Mouse (Mus musculus): ENCODE data around the gene Sae1.
A peak's percentile ranks its signal among the peaks of the same experiment; 100 is the strongest.

Sae1 gene

GRCm38 (mm10) chr7:16387160-16388041 is at the start of gene Sae1:
Gene Sae1 (minus strand): TSS chr7:16387806.
- peak; percentile 92 for DNase-seq (ENCODE audit: low spot score)

DNA sequence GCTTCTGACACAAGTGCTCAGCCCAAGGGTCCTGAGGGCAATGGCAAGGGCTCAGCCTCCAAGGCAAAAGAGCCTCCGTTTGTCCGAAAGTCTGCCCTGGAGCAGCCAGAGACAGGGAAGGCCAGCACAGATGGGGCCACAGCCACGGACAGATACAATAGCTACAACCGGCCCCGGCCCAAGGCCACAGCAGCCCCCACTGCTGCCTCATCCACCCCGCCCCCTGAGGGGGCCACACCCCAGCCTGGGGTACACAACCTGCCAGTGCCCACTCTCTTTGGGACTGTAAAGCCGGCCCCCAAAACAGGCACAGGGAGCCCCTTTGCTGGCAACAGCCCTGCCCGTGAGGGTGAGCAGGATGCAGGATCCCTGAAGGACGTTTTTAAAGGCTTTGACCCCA is 47.5 kb upstream of the Sae1 start:
- DNase-seq (ENCODE audit: low spot score): no peak

DNA sequence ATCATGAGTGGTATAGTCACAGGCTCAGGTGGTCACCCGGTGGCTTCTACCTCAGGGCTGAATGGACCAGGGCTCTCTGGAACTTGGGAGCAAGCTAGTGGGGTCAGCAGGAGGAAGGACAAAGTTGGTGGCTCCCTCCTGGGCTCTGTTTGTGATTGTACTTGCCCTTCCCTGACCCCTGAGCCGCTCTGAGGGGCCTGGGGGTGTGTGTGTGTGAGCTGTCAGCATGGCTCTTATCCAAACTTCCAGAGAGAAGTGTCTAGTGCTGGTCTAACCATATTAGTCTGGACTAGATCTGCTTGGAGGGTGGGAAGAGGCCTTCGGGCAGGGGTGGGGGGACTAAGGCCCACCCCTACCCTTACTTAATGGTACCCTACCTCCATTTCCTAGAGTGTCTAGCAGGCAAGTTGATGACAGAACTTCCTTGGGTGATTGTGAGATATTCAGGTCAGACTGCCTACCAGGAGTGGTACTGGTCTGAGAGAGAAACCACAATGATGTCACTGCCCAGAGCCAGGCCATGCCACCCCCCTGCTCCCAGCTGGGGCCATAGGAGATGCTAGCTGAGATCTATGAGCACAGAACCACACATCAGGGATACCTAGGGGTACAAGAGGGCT is 45.9 kb upstream of the Sae1 start:
- no peak for DNase-seq (ENCODE audit: low spot score)

DNA sequence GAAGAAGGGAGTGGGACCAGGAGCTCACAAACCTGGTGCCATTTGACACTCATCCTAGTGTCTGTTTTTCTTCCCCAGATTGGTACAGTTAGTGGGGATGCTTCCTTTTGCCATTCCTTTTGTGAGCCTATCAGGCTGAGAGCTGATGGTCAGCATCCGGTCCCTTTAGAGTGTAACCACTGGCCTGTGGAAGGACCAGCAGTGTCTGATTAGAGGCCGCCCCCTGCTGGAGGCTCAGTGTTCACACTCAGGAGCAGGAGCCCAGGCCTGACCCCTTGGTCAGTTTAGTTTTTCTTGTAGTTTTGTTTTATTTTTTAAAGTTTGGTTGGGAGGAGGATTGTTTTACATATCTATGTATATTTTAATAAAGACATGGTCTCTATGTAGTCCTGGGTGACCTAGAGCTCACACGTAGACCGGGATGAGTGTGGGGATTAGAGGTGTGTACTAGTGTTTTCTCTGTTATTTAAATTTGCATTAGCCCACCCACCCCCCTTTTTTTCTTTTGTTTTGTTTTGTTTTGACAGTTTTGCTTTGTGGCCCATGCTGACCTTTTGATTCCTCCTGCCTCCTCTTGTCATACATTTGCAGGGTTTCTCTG is 38.6 kb upstream of the Sae1 start:
- DNase-seq (ENCODE audit: low spot score): no peak

GRCm38 (mm10) chr7:16425721-16426120 is 38.1 kb upstream of the Sae1 start:
- DNase-seq (ENCODE audit: low spot score): no peak

DNA sequence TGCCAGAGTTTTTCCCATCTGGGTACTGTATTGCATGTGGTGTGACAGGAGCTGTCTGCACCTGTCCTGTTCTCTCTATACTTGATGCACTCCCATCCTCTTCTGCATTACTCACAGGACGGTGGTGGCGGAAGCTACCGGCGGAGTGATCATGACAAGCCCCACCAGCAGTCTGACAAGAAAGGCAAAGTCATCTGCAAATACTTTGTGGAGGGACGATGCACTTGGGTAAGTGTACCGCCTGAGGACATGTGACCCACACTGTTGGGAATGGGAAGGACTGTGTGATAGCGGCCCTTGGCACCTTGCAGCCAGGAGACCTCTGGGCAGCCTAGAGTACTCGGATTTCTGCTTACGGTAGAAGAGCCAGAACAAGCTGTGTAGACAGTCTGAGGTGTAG is 36.1 kb upstream of the Sae1 start:
- no peak for DNase-seq (ENCODE audit: low spot score)

- no peak for DNase-seq (ENCODE audit: low spot score)
Measured at GRCm38 (mm10) chr7:16422222-16422856, 34.7 kb upstream of the Sae1 start.

DNA sequence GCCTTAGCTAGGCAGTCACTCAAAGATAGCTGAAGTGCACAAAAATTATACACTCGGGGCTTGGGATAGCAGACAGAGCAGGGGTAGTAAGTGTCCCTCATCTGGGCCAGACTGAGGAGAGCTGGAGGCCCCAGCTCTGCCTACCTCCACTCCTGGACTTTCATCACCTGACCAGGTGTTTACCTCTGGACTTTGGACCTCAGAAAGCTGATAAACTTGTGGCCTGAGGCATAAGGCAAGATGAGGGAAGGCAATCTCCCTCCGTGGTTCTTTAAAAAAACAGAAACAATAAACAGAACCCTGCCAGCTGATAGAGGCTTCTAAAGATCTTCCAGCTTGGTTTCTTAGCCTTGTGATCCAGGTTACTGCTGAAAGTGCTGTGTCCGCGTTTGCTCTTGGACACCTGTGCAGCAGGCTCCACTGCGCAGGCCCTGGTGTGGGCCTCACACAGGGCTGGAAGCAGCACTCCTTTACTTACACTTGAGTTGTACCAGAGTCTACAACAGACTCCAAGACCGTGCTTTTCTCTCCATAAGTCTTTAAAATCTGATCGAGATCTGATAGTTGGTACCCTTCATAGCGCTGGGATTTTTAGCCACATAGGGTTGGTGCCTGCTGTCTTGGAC is 33.0 kb upstream of the Sae1 start:
- no peak for DNase-seq (ENCODE audit: low spot score)

DNA sequence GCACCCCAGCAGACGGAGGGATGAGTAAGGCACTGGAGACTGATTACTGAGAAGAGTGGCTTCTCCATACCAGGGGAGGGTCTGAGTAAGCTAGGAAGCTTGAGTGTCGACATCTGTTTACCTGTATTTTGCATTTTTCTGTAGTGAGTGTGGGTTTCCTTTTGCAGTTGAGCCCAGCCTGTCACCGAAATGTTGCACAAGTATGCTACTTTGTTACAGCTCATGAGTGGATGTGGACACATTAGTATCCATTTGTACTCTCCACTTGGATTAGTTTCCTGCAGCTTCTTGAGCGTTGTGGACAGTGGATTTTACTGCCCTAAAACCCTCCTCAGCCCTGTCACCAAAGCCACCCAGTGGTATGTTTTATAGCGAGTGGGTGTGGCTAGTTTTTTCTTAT is 31.1 kb upstream of the Sae1 start:
- no peak for DNase-seq (ENCODE audit: low spot score)

GRCm38 (mm10) chr7:16417141-16417771 is 29.6 kb upstream of the Sae1 start:
- no peak for DNase-seq (ENCODE audit: low spot score)

DNA sequence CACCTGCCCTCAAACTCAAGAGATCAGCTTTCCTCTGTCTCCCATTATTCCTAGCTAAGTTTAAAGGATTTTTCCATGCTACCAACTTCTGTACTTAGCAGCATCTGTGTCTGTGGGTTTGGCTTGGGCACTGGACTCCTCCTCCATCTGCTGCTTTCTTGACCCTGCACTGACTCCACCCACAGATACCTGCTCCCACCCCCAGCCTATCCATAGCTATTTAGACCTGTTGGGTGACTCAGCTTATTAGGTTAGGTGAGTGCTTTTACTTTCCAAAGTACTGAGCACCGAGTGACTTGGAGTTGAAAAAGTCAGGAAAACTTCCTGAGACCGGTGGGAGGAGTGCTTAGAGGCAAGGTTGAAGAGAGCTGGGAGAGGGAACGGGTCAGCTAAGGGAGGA is 27.8 kb upstream of the Sae1 start:
- DNase-seq (ENCODE audit: low spot score): no peak

DNA sequence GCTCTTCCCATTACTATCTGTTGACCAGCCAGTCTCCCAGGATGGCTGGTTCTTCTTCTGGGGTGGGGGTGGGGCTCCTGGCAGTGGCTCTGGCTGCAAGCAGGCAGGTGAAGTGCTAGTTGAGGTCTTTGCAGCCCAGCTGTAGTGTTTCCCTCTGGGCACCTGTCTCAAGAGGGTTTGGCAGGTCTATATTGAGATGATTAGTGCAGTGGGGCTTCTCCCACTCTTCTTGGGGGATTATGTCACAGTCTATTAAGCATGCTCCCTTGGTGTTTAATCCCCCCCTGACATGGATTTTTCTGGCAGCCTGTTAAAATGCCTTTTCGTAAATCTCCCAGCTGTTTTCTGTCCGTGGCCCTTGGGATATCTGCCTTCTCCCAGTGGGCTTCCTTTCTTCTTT is 25.3 kb upstream of the Sae1 start:
- DNase-seq (ENCODE audit: low spot score): no peak

DNA sequence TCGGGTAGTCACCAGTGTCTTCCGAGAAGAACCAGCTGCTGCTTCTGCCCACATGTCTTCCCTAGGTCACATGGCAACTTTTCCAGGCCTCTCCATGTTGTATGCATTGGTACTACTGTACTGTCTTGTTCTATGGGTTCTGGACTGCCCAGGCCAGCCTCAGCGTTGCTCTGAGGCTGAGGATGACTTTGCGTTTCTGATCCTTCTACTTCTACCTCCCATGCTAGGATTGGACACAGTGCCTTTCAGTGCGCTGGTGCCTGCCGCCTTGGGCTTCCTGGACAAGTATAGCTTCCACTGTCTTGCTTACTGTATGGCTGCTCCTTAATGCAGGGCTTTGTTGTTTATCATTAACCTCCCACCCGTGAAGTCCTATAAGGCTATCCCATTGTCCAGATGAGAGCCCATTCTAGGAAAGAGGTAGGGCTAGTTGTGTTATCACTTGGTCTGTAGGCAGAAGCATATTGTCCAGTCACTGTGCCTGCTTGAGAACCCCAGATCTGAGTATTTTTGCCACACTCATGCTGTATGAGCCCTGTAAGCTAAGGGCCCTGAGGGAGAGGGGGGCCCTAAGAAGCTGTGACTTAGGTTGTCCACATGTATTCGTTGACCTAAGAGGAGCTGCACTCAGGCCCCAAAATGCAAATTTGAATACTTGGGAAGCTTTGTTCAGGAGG is 24.8 kb upstream of the Sae1 start:
- DNase-seq (ENCODE audit: low spot score): no peak

DNA sequence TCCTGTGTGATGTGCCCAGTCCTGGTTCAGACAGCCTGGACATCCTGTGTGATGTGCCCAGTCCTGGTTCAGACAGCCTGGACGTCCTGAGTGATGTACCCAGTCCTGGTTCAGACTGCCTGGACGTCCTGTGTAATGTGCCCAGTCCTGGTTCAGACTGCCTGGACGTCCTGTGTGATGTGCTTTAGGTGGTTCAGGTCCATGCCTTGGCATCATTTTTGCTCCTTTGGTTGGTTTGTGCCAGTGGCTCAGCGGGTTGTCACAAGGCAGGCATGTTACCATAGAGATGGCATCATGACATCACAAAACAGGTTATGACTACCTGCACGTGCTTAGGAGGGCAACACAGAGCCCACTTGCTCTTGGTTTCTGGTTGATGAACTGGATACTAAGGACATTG is 23.5 kb upstream of the Sae1 start:
- DNase-seq (ENCODE audit: low spot score): no peak

DNA sequence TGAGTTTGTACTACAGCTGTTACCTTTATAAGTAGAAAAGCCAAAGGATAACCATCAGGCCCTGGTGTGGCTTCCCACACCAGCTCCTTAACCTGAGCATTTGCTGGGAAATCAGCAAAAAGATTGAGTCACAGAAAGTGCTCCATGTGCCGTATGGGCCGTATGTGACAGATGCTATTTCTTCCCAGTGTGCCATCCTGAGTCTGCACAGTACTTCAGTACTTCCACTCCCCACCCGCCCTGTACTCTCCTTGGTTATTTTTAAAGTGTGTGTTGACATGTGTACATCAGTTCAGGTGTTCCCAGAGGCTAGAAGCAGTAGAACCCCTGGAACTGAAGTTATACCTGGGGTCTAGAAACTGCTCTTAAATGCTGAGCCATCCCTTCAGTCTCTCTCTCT is 19.4 kb upstream of the Sae1 start:
- no peak for DNase-seq (ENCODE audit: low spot score)

GRCm38 (mm10) chr7:16405516-16406351 is 18.1 kb upstream of the Sae1 start:
- DNase-seq (ENCODE audit: low spot score): no peak

GRCm38 (mm10) chr7:16405073-16405455 is 17.5 kb upstream of the Sae1 start:
- DNase-seq (ENCODE audit: low spot score): no peak

GRCm38 (mm10) chr7:16404315-16405072 is 16.9 kb upstream of the Sae1 start:
- DNase-seq (ENCODE audit: low spot score): no peak

Data from layer of hippocampus, adult 9-10 months (tissue).